Mouse (Mus musculus): Measurements from ENCODE around the gene Depdc7. TPM values are rescaled to one million over a fixed set of nuclear protein-coding genes. Genes with fewer than 3 reads are reported as not detected.

Depdc7 gene
- polyA plus RNA-seq, 1 experiment from 2014 or later: 44.7 TPM

DNA sequence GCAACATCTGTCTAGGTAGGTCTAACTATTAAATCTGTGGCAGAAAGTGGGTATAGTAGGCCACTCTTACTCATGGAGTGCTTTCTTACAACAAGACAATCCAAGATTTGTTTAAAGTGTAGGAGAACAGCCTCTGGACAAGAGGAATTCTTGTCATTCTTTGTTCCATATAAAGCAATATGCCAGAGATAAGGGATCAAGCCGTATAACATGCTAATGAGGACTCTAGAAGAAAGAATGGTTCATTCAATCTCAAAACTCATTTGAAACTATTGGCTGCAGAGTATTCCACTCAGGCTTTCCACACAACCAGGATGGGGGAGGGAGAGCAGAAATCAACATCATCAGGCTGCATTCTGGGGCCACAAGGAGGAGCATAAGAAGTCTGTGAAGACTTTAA, 15.3 kb downstream of the Depdc7 start:
- Histone ChIP-seq H3K4me1 (ENCODE audit: control insufficient read depth, insufficient read depth, low read length) (no peaks in the 10 kb centered on the region), H3K36me3 (ENCODE audit: control insufficient read depth, insufficient read depth, low read length) (0 out of 2 replicates have a peak, but pooled peaks cover 6% of the 10 kb centered on the region), H3K27me3 (replicated peaks; ENCODE audit: control insufficient read depth, insufficient read depth, low read length) (no peaks in the 10 kb centered on the region), H3K9me3 (ENCODE audit: control insufficient read depth, low read length) (no peaks in the 10 kb centered on the region), H3K9ac (ENCODE audit: low read depth, low read length) (no peak overlapping the region), H3K4me3 (ENCODE audit: low read length) (no peak overlapping the region), H3K27ac (ENCODE audit: low read length) (no peak overlapping the region), H3K4me2 (ENCODE audit: low read depth, low read length) (no peak overlapping the region)
- WGBS: 47% methylated on average over 1 of the region's 1 CpGs
- ATAC-seq: no peak; the same call in 1 of the 2 replicates

DNA sequence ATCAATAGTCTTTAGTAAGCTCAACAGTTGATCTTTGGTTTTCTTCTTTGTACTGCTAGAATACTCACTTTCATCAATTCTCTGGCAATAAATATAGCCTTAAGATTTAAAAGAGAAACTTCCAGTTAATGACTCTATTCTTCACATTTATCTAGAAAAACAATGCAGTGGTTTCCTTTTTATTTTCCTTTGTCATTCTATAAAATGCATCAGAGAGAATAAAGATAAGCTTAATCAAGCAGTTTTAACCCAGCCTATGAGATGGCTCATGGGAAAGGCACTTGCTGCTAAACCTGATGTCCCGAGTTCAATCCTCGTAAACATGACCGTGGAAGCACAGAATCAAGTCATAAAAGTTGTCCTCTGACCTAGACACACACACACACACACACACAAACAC, 20.7 kb downstream of the Depdc7 start:
- WGBS: 63% methylated on average over 3 of the region's 3 CpGs
- no peak for ATAC-seq
- 0 out of 2 replicates have a peak, but pooled peaks cover 4% of the 10 kb centered on the region for H3K36me3 ChIP-seq (ENCODE audit: control insufficient read depth, insufficient read depth, low read length)
- H3K4me1 ChIP-seq (ENCODE audit: control insufficient read depth, insufficient read depth, low read length): no peaks in the 10 kb centered on the region
- no peak overlapping the region for H3K9ac ChIP-seq (ENCODE audit: low read depth, low read length)
- H3K27me3 ChIP-seq (replicated peaks; ENCODE audit: control insufficient read depth, insufficient read depth, low read length): no peaks in the 10 kb centered on the region
- no peak overlapping the region for H3K4me3 ChIP-seq (ENCODE audit: low read length)
- H3K27ac ChIP-seq (ENCODE audit: low read length): no peak overlapping the region
- H3K9me3 ChIP-seq (ENCODE audit: control insufficient read depth, low read length): no peaks in the 10 kb centered on the region
- H3K4me2 ChIP-seq (ENCODE audit: low read depth, low read length): no peak overlapping the region

DNA sequence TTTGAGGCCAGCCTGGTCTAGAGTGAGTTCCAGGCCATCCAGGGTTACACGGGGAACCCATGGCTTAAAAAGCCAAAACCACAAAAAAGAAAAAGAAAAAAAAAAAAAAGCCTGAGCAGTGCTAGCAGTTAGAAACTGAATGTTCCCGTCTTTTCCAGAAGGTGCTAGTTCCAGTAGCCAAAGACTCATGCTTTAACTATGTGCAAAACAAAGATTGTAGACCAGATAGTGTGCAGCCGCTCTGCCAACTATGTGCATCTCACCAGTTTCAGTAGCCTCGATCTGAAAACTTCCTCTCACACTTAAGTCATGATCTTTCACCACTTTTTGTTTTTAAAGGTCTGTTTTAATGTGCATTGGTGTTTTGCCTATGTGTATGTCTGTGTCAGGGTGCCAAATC, 24.9 kb downstream of the Depdc7 start:
- Histone ChIP-seq H3K27me3 (replicated peaks; ENCODE audit: control insufficient read depth, insufficient read depth, low read length) (no peaks in the 10 kb centered on the region), H3K4me3 (ENCODE audit: low read length) (no peak overlapping the region), H3K4me1 (ENCODE audit: control insufficient read depth, insufficient read depth, low read length) (no peaks in the 10 kb centered on the region), H3K9me3 (ENCODE audit: control insufficient read depth, low read length) (no peaks in the 10 kb centered on the region), H3K4me2 (ENCODE audit: low read depth, low read length) (no peak overlapping the region), H3K27ac (ENCODE audit: low read length) (no peak overlapping the region), H3K36me3 (ENCODE audit: control insufficient read depth, insufficient read depth, low read length) (no peaks in the 10 kb centered on the region), H3K9ac (ENCODE audit: low read depth, low read length) (no peak overlapping the region)
- no peak for ATAC-seq
- WGBS: 87% methylated on average over 4 of the region's 4 CpGs

DNA sequence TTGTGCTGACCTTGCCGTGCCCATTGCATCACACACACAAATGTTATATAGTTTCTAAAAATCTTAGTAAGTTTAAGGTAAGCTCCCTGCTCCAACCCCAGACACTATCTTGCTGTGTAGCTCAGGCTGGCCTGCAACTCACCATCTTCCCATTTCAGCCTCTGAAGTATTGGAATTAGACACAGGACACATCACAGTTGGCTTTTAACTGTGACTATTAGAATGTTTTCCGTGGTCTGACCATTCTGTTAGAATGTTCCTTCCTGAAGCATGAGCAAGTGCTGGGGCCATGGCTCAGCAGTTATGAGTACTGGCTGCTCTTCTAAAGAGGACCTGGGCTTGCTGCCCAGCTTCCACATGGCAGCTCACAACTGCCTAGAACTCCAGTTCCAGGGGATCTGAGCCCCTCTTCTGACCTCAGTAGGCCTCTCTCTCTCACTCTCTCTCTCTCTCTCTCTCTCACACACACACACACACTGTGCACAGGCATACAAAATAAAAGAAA, 25.4 kb downstream of the Depdc7 start:
- 89% methylated on average over 2 of the region's 2 CpGs for WGBS
- Histone ChIP-seq H3K9me3 (ENCODE audit: control insufficient read depth, low read length) (no peaks in the 10 kb centered on the region), H3K4me3 (ENCODE audit: low read length) (no peak overlapping the region), H3K27me3 (replicated peaks; ENCODE audit: control insufficient read depth, insufficient read depth, low read length) (no peaks in the 10 kb centered on the region), H3K4me1 (ENCODE audit: control insufficient read depth, insufficient read depth, low read length) (no peaks in the 10 kb centered on the region), H3K36me3 (ENCODE audit: control insufficient read depth, insufficient read depth, low read length) (no peaks in the 10 kb centered on the region), H3K4me2 (ENCODE audit: low read depth, low read length) (no peak overlapping the region), H3K9ac (ENCODE audit: low read depth, low read length) (no peak overlapping the region), H3K27ac (ENCODE audit: low read length) (no peak overlapping the region)
- no peak for ATAC-seq

DNA sequence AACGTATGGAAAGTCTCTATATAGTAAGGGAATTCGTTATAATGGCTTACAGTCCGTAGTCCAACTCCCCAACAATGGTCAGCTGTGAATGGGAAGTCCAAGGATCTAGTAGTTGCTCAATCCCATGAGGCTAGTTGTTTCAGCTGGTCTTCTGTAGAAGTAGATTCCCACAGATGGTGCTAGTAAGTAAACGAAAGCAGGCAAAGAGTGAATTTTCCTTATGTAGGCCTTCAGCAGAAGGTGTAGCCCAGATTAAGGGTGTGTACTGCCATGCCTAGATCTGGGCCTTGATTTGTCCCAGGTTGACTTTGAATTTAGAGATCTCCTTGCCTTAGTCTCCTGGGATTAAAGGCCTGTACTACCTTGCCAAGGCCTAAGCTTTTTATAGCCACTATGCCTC, 26.4 kb downstream of the Depdc7 start, which contains the start of gene Pin1rt1:
Gene Pin1rt1, minus strand, starts transcription at position 101 of the 400 bp plus-strand sequence.
- ATAC-seq: no peak
- no peak within 1 kb of the TSS for H3K4me2 ChIP-seq (ENCODE audit: low read depth, low read length)
- WGBS: 84% methylated on average over 4 of the region's 4 CpGs
- H3K9ac ChIP-seq (ENCODE audit: low read depth, low read length): no peak within 1 kb of the TSS
- H3K4me3 ChIP-seq (ENCODE audit: low read length): no peak within 1 kb of the TSS
- no peaks in the 10 kb centered on the region for H3K4me1 ChIP-seq (ENCODE audit: control insufficient read depth, insufficient read depth, low read length)
- H3K27me3 ChIP-seq (replicated peaks; ENCODE audit: control insufficient read depth, insufficient read depth, low read length): no peaks in the 10 kb centered on the region
- H3K27ac ChIP-seq (ENCODE audit: low read length): no peak within 1 kb of the TSS
- H3K36me3 ChIP-seq (ENCODE audit: control insufficient read depth, insufficient read depth, low read length): no peaks in the 10 kb centered on the region
- no peaks in the 10 kb centered on the region for H3K9me3 ChIP-seq (ENCODE audit: control insufficient read depth, low read length)

DNA sequence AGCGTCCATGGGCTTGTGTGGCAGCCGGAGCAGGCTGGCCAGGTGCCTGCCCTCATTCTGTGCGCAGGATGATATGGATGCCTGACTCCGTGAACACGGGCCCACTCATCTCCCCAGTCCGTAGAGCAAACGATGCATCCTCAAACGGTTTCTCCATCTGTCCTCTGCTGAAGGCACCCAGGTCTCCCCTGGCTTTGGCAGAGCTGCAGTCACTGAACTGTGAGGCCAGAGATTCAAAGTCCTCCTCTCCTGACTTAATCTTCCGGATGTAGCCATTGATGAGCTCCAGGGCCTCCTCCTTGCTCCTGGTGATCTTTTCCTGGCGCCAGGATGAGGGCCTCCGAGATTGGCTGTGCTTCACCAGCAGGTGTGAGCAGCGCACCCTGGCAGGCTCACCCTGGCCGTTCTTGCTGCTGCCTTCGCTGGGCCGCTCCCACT, 28.4 kb downstream of the Depdc7 start:
- Histone ChIP-seq H3K27me3 (replicated peaks; ENCODE audit: control insufficient read depth, insufficient read depth, low read length) (no peaks in the 10 kb centered on the region), H3K4me2 (ENCODE audit: low read depth, low read length) (no peak overlapping the region), H3K4me1 (ENCODE audit: control insufficient read depth, insufficient read depth, low read length) (peaks cover 4% of the 10 kb centered on the region; the same call in 1 of the 2 replicates), H3K27ac (ENCODE audit: low read length) (no peak overlapping the region), H3K4me3 (ENCODE audit: low read length) (no peak overlapping the region), H3K9me3 (ENCODE audit: control insufficient read depth, low read length) (no peaks in the 10 kb centered on the region), H3K36me3 (ENCODE audit: control insufficient read depth, insufficient read depth, low read length) (no peaks in the 10 kb centered on the region), H3K9ac (ENCODE audit: low read depth, low read length) (no peak overlapping the region)
- no peak for ATAC-seq
- 42% methylated on average over 15 of the region's 15 CpGs for WGBS

DNA sequence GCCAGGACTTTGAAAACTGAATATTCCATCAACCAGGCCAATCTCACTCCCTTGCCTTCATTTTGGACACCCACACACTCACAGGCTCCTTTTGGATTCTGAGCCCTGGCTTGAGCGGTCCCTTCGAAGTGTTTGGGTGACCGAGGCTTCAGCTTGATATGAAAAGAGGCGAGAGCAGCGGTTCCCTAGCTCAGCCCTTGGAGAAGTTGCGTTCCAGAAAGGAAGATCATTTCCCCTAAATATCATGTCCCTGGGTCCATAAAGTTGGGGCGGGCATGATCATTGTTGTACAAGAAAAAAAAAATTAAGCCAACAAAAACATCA, 30.2 kb downstream of the Depdc7 start:
- Histone ChIP-seq H3K27ac (ENCODE audit: low read length) (peak overlapping the region; percentile 73), H3K36me3 (ENCODE audit: control insufficient read depth, insufficient read depth, low read length) (no peaks in the 10 kb centered on the region), H3K27me3 (replicated peaks; ENCODE audit: control insufficient read depth, insufficient read depth, low read length) (no peaks in the 10 kb centered on the region), H3K9ac (ENCODE audit: low read depth, low read length) (peak overlapping the region; percentile 86), H3K4me1 (ENCODE audit: control insufficient read depth, insufficient read depth, low read length) (peaks cover 4% of the 10 kb centered on the region; the same call in 1 of the 2 replicates), H3K4me2 (ENCODE audit: low read depth, low read length) (peak overlapping the region; percentile 84), H3K4me3 (ENCODE audit: low read length) (peak overlapping the region; percentile 81), H3K9me3 (ENCODE audit: control insufficient read depth, low read length) (no peaks in the 10 kb centered on the region)
- peak; percentile 24; the same call in 1 of the 2 replicates for ATAC-seq
- 2% methylated on average over 7 of the region's 7 CpGs for WGBS

DNA sequence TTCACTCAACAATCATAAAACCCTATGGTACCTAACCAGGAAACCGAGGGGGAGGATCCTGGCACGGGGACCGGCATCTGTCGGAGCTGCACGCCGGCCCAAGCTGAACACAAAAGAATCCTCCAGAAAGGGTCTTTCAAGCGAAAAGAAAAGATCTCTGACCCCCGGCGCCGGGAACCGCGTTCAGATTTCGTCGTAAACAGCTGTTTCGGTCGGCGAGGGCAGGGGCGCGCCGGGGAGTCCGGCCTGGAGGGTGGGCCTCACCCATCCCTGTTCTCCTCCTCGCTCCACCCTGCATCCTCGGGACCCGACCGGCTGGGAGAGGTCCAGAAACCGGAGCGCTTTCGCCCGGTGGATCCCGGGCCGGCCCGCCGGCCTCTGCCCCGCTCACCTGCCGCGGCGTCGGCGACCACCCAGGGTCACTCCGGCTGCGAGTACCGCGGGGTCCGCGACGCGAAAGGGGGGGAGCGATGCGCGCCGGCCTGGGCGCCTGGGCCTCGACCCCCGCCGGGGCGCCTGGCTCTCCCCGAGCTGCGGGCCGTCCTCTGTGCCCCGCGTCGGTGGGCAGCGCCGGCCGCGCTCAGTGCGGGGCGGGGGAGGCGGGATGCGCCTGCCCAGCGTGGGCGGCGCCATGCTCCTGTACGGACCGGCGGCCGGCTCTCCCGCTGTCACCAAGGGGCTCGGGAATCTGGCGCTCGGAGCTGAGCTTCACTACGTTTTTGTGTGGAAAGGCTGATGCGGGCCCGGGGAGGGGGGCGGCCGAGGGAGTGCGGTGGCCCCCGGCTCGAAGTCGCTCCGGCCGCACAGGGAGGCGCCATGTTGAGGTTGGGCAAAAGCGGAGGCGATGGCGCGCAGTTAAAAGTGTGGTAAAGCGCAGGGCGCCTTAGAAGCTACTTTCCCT, 30.8 kb downstream of the Depdc7 start, which contains the start of gene Tcp11l1:
Gene Tcp11l1, minus strand, starts transcription at position 585 of the 901 bp plus-strand sequence.
- Histone ChIP-seq H3K9me3 (ENCODE audit: control insufficient read depth, low read length) (no peaks in the 10 kb centered on the region), H3K4me1 (ENCODE audit: control insufficient read depth, insufficient read depth, low read length) (peaks cover 4% of the 10 kb centered on the region; the same call in 1 of the 2 replicates), H3K27me3 (replicated peaks; ENCODE audit: control insufficient read depth, insufficient read depth, low read length) (no peaks in the 10 kb centered on the region), H3K4me3 (ENCODE audit: low read length) (peak within 1 kb of the TSS; percentile 81), H3K9ac (ENCODE audit: low read depth, low read length) (peak within 1 kb of the TSS; percentile 86), H3K36me3 (ENCODE audit: control insufficient read depth, insufficient read depth, low read length) (no peaks in the 10 kb centered on the region), H3K4me2 (ENCODE audit: low read depth, low read length) (peak within 1 kb of the TSS; percentile 84), H3K27ac (ENCODE audit: low read length) (peak within 1 kb of the TSS; percentile 73)
- ATAC-seq: peak; percentile 88
- WGBS: under 1% methylated on average over 88 of the region's 99 CpGs

DNA sequence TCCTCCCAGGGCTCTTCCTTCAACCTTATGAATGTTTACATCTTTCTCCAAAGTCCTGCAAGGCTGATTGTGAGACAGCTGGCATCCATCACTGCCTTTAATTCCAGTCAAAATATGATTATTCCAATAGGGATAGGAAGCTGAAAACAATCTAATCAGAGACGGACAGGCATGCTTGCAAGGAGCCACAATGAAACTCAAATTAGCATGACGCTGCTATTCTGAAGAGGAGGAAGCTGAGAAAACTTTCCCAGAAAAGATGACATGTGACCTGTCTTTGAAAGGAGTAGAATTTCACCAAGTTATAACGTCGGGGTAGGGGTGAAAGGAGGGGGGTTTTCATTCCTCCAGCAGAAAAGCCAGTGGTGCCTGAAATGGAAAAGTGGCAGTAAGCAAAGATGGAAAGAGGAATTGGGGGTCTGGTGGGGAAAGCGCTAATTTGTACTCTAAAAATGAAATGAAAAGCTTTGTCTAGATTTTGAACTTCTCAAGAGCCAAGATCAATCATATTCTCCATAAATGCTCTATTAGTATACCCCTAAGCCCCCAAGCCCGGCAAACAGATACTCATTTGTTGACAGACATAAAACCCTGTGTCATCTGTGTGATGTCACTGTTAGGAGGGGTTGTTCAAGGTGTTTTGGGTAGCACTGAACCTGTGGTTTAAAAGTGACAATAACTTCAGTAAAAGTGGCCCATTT, 31.9 kb downstream of the Depdc7 start:
- H3K4me1 ChIP-seq (ENCODE audit: control insufficient read depth, insufficient read depth, low read length): peaks cover 4% of the 10 kb centered on the region; the same call in 1 of the 2 replicates
- peak overlapping the region; percentile 84 for H3K4me2 ChIP-seq (ENCODE audit: low read depth, low read length)
- H3K4me3 ChIP-seq (ENCODE audit: low read length): peak overlapping the region; percentile 81
- no peaks in the 10 kb centered on the region for H3K36me3 ChIP-seq (ENCODE audit: control insufficient read depth, insufficient read depth, low read length)
- H3K27me3 ChIP-seq (replicated peaks; ENCODE audit: control insufficient read depth, insufficient read depth, low read length): no peaks in the 10 kb centered on the region
- WGBS: 33% methylated on average over 6 of the region's 6 CpGs
- no peak overlapping the region for H3K27ac ChIP-seq (ENCODE audit: low read length)
- no peaks in the 10 kb centered on the region for H3K9me3 ChIP-seq (ENCODE audit: control insufficient read depth, low read length)
- ATAC-seq: no peak
- H3K9ac ChIP-seq (ENCODE audit: low read depth, low read length): no peak overlapping the region
